Mouse (Mus musculus): ENCODE results near the gene Il24.

Il24 gene

DNA sequence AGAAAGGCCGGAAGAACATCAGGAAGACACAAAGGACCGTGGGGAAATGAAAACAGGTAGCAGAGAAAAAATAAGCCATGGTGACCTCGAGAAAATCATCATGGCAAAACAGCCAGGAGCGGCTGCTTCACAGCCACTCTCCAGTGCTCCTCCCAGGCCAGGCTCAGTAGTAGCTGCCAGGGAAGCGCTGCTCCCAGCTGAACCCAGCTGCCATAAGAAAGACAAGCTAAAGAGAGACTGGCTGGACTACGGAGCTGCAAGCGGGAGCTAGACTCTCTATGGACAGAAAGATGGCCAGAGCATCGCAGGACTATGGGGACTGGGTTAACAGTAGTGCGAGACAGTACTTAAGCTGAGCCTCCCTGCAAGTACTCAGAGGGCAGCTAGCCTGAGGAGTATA lies 32.4 kb downstream of the Il24 start:
- no peak for ATAC-seq (ENCODE audit: low TSS enrichment)

DNA sequence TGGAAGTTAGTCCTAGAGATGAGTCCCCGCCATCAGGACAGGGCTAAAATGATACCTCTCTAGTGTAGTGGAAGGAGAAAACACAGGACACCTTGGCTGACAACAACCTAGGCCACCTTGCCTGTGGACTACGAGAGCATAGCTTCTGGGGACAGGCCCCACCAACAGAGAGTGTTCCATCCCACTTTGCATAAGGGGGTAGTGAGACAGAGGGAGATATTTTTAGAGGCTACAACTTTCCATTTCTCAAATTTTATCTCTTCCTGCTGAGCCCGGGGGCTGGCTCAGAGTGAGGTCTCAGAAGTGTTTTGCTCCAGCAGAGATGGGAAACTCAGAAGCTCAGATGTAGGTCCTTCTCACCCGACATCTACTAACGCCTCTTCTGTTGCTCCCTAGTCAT lies 36.8 kb downstream of the Il24 start:
- peak; percentile 39 for ATAC-seq (ENCODE audit: low TSS enrichment)

DNA sequence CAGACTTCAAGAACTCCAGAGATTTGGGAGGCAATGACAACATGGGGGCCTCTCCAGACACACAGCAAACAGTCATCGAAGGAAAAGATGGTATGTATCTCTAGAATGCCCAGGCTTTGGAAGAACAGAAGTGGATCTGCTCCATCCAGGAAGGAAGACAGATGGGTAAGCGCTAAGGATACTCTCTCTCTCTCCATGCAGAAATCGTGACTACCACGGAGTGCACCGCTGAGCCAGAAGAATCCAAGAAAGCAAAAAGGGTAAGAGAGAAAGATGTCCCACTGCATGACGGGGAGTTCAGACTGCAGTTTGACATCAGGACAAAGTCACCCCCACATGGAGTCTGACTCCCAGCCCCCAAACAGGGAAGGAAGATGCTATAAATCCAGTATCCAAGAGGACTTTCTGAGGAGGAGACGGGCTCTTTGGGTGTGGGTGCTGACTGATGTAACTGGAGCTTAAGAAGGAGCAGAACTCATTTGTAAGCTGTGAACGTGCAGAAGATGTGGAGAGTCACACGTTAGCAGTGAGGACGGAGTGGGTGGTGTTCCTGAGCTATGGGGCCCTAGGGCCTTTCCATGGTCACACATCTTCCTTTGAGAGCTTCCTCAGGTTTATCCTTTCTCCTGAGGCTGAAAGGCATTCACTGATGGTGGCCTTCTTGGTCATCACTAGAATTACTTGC lies 37.6 kb downstream of the Il24 start:
- peak; percentile 89 for ATAC-seq (ENCODE audit: low TSS enrichment)

DNA sequence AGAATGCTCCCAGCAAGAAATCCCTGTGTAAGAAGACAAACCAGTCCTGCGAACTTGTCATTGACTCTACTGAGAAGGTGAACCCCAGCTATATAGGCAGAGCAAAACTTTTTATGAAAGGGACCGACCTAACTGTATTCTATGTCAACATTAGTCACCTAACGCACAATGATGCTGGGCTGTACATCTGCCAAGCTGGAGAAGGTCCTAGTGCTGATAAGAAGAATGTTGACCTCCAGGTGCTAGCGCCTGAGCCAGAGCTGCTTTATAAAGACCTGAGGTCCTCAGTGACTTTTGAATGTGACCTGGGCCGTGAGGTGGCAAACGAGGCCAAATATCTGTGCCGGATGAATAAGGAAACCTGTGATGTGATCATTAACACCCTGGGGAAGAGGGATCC lies 42.7 kb downstream of the Il24 start:
- no peak for ATAC-seq (ENCODE audit: low TSS enrichment)

DNA sequence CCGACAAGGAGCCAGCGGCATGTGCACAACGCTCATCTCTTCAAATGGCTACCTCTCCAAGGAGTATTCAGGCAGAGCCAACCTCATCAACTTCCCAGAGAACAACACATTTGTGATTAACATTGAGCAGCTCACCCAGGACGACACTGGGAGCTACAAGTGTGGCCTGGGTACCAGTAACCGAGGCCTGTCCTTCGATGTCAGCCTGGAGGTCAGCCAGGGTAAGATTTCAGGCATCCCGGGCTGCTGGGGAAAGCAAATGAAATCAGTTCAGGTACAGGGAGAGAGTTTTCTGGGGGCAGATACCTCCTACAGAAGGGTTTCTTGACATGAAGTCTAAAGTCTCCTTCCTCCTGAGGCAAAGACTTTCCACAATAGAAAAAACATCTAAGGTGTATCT lies 45.6 kb downstream of the Il24 start:
- no peak for ATAC-seq (ENCODE audit: low TSS enrichment)

DNA sequence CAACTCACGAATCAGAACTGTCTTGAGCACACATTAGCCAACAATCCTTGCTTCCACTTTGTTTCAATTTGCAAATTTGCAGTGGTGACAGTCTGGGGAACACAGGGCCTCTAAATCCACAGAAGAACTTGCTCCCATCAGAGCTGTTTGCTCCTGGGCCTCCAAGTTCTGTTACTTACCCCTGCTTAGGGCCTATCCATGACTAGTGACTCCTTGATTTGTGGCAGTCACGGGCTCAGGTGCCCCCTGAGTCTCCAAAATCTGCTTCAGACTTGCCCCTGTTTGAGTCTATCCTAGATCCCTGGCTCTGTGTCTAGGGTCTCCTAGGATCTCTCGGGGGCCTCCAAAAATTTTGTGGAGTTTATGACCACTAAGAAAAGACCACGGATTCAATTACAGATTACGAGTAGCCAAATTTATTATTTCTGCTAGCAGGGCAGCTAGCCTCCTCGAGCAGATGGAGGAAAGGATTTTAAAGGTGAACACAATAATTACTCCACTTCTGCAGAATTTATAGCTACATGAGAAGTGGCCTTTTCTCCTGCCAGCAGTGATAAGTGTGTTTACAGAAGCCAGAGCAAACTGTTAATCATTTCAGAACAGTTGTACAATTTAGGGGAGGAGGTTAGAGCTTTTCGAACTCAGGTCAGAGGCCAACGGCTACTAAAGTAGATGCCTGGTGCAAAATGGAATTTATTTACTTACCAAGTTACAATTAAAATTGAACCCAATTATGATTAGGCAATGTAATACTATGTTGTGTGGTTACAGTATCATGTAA lies 46.5 kb downstream of the Il24 start:
- ATAC-seq (ENCODE audit: low TSS enrichment) = no peak

DNA sequence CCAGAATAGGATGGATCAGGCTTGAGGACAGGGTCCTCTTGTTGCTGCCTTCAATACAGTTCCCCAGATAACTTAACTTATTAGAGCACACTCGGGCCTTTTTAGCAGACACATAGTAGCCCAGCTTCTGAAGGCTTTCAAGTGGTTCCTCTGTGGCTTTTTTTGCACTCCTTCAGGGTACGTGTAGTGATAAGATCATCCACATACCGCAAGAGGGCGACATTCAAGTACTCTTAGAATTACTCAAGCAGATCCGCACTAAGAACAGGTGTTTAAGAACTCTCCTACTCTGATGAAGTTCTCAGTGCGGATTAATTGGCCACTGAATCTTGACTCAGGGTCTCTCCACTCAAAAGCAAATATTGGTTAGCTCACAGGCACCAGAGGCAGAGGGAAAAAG lies 49.0 kb downstream of the Il24 start:
- no peak for ATAC-seq (ENCODE audit: low TSS enrichment)

DNA sequence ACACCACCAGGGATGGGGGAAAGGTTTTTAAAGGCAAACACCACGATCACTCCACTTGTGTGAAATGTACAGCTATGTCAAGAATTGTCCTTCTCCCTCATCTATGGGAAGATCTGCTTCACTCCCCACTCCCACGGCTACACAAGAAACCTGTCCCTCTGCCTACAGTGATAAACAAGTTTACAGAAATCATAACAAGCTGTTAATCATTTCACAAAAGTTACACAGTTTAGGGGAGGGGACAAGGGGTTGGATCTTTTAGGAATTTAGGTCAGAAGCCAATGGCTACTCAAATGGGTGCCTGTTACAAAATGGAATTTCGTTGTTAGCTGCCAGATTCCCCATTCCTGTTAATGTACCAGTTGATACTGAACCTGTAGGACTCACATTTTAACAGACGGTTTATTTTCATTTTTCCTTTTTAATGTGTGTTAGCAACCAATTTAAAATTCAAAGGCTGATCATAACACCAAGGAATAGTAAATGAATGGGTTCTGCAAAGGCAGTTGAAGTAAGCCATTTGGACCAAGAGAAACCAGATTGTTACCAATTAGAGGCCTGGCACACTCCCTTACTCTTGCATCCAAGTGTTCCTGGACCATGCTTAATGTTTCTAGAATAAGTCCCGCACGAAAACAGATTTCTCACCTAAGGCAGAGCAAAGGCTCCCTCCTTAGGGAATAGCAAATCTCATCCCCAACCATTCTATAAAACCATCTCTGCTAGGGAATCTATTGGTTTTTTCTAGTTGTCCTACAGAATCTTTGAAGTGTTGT lies 51.9 kb downstream of the Il24 start:
- peak; percentile 69; the same call in 1 of the 2 replicates for ATAC-seq (ENCODE audit: low TSS enrichment)

DNA sequence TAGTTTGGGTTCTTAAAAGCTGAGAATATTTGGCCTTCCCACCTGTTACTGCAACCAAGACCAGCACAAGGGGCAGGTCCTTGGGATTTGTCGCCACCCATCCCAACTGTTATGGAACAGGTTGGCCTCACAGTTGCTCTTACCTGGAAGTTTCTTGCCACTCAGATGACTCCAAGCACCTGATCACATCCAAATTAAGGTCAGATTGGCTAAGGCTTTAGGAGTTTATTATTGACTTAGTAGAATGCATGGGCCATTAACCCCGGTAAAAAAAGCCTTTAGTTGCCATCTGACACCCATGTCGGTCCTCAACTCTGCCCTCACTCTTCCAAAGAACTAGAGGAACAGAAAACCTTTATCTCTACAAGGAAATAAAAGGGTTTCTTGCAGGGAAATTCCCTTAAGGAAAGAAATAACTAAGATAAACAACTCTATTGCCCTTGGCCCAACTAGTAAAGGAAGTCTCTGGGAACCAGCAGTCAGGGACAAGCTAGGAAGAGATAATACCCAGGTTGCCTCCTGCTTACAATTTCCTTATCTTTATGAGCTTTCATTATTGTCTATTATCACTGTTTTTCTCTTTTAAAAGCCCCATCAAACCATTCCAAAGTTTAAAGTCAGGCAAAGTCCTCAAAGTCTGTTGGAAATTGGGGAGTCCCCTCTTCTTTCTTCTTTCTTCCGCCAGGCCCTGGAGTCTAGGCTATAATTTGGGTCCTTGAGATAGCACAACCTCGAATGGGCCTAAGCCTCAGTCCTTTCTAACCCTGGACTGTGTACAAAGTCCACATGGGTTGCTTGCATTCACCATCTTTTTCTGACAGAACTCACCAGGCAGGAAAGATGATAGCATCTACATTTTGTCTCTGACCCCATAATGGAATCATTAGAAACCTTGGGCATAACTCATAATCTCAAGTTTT lies 54.8 kb downstream of the Il24 start:
- ATAC-seq (ENCODE audit: low TSS enrichment) = no peak
